Mouse (Mus musculus): ENCODE measurements around the gene Alg12.
"Not testable (repeated sequence)": the region's sequence is repeated elsewhere in the genome, so short reads cannot be mapped to it uniquely, and the experiment has no call there.

Gene Alg12

DNA sequence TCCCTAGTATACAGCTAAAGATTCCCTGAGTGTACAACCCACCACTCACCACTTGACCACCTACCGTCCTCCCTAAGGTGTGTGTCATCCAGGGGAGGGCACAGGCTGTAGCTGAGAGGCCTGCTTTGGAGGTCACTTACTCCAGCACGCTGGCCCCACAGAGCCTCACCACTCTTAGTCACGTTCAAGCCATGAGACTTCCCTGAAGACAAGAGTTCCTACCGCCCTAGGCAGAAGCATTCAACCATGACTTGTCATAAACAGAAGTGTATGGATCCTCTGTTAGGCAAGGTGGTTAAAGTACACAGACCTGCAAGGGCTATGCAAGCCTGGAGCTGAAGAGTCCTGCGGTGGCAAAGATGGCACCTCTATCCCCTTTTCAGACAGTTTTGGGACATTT is 11.6 kb upstream of the Alg12 start:
- no peak for DNase-seq

DNA sequence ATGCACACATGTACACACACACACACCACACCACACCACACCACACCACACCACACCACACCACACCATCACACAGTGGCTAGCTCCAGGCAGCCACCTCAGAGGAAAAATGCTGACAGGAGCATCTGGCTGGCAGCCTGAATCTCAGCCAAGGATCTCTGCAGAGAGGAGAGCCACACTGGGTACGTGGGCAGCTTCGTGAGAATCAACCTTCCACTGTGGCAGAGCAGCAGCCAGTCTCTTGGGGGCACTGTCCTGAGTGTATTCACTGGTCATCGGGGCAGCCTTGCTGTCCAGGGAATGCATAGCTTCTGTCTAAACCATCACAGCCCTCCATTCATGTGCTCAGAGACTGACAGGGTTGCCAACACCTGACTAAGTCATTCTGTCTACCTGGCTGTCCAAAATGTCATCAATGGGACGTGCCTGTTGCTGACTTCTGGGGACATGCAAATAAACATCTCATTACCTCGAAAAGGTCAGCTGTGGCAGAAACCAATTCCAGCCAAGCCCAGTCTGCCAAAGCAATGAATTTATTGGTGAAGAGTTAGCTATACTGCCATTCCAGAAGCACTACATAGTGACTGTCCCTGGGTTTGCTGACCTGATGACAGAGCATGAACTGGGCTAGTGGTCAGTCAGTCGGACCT is 10.8 kb upstream of the Alg12 start:
- no peak for DNase-seq

DNA sequence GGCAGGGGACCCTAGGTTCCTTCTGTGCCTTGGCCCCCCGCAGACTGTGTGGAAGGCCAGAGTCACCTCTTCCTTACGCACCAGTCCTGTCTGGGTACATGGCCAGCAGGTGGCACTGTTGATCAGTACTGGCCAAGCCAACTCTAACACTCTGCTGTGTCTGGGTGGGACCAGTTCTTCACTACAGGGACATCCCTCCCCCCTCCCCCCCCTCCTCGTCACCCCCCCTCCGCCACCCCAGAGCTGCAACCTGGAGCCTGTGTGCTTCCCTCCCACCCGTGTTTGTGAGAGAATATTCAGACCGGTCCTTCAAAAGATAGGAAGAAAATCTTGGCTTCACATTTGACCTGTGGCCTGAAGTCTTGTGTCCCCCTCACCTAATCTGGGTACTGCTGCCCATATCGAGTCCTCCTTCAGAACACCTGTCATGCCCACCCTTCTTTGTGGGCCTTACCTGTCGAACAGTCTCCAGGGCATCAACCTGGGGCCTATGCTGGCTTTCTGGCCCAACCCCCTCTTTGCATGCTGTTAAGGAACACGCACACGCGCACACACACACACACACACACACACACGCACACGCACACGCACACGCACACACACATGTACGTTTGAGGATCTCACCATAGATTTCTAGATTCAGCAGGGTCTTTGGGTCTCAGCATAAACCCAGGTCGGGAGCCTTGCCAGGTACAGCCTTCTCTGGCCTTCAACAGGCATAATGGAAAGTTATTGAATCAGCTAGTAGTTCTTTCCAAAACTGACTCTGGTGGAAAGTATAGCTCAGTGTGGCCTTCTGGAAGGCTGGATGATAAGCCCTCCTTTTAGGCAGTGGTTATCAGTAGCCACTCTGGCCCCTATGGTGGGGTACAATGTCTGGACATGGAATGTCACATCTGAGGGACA is 9.9 kb upstream of the Alg12 start:
- peak; percentile 91 to 92 for DNase-seq

DNA sequence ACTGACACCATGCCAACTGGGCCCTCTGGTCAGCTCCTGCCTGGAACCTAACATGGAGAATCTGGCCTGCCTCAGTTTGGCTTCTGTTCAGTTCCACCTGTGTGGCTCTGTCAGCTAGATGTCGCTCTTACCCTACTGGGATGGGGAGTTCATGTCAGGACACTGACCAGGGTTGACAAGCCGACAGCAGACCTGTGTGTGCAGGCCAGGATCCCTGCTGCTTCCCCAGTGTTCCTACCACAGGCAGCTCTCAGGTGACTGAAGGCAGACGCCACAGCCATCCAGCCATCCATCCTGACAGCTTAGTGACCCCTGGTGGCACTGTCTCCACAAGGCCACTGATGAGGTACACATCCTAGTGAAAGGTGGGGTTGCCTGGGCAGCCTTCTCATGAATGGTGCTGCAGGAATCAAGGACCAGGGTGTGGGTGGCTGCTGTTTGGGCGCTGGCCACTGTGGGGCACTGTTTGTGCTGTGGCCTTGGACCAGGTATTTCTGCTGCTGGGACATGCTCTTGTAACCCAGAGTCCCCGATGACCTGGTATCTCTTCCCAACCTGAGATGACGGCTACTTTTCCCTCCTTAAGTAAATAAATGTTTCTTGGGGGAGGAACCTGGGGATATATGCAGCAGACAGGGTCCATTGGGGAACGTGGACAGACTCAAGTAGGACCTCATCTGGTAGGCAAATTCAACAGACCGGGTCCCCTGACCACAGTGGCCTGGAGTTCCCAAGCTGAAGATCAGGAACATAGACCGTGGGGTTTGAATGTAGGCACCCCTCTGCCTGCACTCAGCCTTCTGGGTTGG is 9.1 kb upstream of the Alg12 start:
- peak; percentile 76 to 77 for DNase-seq

DNA sequence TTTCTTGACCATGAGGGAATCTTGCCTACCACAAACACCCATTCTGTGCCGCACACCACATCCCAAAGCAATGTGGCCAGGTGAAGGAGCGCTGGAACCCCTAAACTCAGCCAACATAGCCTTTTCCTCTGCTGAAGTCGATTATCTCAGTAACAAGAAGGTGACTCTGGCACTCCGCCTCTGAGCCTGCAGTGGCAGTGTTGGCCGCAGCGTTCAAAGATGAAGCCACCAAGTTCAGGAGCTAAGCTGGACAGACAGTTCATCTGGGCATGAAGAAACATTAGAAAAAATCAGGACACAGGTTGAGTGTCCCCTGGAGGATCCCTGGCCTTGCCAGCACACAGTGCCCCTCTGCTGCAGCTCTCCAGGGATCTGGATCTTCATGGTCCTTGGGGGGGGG is 8.3 kb upstream of the Alg12 start:
- no peak for DNase-seq

DNA sequence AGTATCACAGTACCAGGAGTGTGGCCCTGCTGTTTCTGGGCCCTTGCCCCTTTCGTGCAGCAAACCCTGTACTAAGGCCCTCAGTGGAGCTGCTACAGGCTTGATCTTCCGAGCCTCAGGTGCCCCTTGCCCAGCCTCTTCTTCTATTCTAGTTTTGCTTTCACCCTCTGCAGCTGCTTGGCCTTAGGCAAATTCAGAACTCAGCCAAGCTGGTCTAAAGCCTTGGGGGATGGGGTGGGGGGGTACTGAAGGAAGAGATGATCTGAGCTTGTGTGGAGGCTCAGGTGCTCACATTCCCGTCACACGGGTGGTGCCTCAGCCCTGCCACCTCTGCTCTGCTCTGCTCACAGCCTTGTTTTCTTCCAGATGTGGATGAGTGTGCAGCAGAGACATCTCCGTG is 4.3 kb upstream of the Alg12 start:
- no peak for DNase-seq

DNA sequence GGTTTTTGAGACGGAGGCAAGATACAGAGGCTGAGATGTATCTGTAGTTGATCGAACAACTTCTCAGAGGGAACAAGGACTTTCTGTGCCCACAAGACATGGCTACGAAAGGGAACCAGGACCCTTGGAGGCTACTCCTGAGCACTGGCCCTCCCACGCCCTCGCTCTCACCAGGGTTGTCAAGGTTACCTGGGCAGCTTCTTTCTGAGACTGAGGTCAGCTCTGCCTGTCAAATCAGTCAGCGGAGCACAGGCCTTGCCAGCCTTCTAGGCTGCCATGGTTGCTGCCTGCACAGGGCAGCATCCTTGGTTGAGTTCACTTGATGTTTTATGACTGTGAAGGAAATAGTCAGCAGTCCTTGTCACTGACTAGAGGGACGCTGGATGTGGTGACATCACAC is 3.4 kb upstream of the Alg12 start:
- DNase-seq: no peak

DNA sequence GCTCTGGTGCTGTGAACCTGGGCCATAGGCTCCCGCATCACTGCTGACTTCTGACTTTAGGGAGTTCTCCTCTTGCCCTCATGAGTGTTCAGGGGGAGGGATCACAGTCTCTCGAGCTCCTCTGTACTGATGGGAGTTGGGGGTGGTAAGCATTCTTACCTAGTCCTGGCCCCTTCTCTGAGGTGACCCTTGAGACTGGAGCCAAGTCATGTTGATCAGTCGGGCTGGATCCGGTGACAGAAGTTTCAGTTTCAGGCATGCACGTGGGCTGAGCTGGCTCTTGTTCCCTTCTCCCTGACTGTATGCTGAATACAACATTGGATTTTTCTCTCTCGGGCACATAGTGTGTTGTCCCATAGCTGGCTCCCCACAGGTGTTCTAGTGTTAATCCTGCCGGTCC is 2.3 kb upstream of the Alg12 start:
- DNase-seq: no peak

DNA sequence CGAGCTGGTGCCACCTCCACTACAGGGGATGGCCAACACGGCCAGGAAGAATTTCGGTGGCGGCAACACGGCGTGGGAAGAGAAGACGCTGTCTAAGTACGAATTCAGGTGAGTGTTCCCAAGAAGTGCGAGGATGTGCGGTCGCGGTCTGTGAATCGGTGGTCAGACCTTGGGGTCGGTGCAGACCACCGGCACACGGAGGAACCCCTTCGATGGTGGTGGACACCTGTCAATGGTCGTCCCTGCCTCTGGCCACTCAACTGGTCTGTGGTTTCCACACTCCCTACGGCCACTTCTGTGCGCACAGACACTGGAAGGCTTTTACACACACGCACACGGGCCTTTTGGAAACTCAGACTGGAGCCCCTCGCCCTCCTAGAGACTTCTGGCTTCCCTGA is 787 bp upstream of the Alg12 start:
- no peak for DNase-seq

DNA sequence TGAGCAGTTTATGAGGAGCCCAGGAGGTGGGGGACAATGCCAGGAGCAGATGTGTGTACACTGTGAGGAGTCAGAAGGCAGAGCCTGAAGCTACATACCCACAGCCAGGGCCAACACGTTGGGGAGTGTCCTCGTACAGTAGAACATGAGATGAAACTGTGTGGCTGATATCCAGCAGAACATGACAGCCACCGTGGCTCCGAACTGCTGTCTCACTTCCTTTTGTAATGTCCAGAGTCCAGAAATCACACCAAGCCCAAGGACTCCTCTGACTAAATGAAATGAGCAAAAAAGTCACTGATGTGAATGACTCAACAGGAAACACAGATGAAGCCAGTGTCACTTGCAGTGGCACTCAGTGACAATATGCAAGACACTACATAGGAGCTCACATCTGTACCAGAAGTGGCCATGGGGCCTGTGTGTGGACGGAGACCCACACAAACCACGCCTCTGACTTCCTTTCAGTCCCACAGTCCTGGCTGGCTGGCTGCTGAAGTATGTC is 3.9 kb downstream of the Alg12 start:
- no peak for DNase-seq

DNA sequence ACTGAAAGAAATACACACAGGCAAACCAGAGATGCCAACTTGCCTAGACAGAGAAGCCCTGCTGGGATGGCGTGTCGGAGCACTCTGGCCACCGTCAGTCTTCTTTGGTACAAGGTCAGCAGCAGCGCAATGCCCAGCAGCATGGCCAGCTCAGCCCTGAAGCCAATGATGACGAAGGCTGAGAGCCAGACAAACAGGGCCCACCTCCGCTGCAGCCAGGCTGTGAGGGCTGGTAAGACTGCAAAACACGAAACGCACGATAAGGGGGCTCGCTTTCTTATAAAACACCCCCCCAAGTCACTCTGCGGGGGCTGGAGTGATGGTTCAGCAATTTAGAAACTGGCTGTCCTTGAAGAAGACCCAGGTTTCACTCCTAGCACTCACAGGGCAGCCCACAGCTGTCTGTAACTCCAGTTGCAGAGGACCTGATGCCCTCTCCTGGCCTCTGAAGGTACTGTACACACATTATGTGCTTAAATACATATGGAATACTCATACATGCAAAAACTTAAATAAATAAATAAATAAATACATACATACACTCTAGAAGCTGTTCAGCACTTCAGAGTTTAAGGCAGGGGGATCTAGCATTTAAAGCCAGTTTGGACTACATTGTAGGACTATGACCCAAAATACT is 4.6 kb downstream of the Alg12 start:
- peak in 1 of 2 experiments; percentile 26 for DNase-seq

DNA sequence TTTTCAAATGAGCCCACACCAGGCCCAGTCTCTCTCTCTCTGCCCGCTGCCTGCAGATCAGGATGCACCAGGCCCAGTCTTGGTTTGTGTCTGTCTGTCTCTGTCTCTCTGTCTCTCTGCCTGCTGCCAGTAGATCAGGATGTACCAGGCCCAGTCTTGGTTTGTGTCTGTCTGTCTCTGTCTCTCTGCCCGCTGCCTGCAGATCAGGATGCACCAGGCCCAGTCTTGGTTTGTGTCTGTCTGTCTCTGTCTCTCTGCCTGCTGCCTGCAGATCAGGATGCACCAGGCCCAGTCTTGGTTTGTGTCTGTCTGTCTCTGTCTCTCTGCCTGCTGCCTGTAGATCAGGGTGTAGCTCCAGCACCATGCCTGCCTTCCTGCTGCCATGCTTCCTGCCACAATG is 5.2 kb downstream of the Alg12 start:
- DNase-seq: not testable (repeated sequence)

DNA sequence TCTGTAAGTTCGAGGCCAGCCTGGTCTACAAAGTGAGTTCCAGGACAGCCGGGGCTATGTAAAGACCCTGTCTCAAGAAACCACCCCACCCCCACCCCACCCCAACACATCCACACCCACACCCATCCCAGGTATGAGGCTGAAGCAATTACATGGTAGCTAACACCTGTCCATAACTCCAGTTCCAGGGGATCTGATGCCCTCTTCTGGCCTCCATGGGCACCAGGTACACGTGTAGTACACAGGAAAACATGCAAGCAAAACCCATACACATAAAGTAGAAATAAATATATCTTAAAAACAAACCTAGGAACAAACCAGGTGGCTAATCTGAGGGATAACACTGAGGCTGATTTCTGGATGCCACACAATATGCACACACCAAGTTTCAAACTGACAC is 5.9 kb downstream of the Alg12 start:
- DNase-seq: no peak

DNA sequence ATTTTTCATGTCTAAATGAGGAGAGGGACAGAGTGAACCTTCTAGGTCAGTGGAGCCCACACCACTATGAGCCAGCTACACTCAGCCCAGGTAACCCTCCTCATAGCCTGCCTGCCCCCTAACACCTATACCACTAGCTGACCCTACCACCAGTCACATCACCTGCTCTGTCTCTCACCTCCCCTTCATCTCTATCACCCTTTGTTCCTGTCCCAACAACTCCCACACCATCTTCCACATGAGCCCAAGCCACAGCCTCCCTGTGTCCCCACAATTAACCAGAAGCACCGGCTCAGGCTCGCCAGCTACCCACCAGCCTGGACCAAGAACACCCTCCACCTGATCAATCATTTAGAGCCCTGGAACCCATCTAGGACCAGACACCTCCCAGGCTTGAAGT is 8.7 kb downstream of the Alg12 start:
- no peak for DNase-seq

DNA sequence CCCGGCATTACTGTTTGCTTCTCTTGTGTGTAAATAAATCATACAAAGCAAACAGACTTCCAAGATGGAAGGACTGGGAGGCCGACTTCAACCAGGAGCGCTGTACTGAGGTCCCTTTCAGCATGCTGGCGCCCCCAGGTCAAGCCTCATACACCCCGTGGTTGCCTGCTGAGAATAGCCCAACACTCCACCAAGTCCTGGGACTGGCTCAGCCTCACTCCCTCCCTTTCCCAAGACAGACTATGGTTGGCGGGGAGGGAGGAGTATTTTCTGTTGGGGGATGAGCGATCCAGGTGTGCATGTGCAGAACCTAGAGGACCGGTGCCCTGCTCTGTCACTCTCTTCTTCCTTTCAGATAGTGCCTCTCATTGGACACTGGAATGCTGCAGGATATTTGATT is 11.0 kb downstream of the Alg12 start:
- DNase-seq: no peak

DNA sequence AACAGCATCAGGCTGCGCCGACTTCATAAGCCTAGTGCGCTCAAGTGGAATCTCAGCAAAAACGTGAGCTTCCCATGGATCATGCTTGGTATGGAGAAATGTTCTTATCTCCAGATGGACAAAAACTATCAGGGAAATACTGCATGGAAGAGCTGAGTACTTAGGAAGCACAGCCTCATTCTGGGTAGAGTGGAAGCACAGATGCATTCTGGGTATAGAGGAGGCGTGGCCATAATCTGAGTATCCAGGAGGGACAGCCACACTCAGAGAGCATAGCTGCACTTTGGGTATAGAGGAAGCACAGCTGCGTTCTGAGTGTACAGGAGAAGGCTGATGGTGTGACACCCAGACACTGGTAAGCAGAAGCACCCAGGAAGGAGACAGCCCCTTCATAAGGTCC is 16.8 kb downstream of the Alg12 start:
- DNase-seq: no peak

DNA sequence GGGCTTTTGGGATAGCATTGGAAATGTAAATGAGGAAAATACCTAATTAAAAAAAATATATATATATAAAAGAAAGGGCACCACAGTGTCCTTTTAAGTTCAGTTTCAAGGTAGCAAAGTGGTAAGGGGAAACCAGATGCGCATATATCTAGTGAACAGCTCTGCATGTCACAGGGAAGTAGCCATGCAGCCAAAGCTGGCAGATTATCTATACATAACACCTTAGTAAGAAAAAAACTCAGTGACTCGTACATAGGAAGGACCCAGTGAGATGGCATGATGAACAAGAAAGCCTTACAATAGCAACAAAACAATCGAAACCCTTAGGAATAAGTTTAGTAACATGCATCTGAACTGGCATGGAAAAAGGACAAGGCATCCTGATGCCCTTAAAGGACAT is 17.2 kb downstream of the Alg12 start:
- no peak for DNase-seq

DNA sequence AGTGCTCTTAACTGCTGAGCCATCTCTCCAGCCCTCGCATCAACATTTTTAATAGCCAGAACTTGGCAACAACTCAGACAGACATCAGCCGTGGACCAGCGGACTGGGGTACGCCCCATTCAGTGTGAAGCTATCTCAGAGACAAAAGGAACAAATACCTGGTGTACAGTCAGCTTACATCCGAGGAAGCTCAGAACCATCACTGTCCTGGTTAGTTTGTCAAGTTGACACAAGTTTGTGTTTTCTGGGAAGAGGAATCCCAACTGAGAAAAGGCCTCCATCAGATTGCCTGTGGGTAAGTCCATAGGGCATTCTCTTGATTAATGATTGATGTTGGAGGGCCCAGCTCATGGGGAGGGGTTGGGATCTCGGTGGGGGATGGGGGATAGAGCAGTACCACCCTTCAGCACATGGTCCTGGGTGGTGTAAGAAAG is 18.2 kb downstream of the Alg12 start:
- no peak for DNase-seq

DNA sequence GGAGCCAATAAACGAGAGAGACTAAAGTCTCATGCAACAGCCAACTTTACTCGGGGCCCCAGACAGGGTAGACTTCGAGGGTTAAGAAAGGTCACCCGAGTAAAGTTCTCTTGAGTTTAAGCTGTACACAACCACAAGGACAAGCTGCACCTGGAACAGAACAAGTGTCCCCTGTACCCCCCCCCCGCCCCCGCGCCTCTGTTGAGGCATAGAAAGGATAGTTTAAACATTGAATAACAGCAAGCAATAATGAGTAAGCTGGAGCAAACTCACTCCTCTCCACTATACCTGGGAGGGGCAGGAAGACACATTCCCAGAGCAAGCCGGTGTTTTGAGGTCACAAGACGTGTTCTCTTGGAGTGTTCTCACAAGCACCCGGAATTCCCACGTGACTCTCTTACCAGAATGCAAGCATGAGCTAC is 19.2 kb downstream of the Alg12 start:
- DNase-seq: no peak

DNA sequence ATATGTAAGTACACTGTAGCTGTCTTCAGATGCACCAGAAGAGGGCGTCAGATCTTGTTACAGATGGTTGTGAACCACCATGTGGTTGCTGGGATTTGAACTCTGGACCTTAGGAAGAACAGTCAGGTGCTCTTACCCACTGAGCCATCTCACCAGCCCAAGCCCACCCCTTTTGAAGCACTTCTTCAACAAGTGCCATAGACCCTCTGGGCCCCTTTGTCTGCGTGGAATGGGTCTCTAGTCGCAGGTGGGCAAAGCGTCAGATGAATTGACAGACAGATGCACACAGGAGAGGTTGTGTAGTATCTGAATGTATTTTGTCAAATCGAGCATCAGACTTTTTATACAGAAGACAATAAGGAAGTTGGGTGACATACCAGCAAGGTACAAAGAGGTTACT is 24.4 kb downstream of the Alg12 start:
- not testable (repeated sequence) for DNase-seq

DNA sequence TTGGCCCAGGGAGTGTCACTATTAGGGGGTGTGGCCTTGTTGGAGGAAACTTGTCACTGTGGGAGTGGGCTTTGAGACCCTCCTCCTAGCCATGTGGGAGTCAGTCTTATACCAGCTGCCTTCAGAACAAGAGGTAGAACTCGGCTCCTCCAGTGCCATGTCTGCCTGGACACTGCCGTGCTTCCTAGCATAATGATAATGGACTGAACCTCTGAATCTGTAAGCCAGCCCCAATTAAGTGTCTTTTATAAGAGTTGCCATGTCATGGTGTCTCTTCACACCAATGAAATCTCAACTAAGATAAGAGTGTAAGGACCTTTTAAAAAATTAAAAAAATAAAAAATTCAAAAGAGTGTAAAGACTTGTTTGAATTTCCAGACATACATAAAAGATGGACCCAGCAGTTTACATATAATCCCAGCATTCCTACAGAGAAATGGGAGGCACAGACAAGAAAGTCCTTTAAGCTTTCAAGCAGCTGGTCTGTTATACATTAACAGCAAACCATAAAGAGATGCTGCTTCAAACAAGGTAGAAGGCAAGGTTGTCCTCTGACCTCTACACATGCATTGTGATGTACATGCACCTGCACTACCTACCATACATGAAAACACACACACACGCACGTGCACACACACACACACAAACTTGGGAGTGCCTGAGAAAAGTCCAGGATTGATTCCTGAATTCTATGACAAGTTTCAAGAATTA is 26.8 kb downstream of the Alg12 start:
- no peak for DNase-seq

DNA sequence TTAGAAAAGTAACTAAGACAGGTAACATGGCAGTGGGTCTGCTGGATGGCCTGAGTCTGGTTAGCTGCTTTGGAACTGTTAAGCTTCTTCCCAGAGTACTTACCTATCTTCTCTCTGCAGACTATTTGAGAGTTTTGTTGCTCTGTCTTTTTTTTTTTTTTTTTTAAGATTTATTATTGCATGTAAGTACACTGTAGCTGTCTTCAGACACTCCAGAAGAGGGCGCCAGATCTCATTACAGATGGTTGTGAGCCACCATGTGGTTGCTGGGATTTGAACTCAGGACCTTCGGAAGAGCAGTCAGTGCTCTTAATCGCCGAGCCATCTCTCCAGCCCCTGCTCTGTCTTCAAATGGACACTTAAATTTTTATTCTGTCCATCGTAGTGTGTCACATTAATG is 44.5 kb downstream of the Alg12 start:
- DNase-seq: not testable (repeated sequence)

All from B cell, adult 2 months (primary cell).